Mouse (Mus musculus) right cerebral cortex, postnatal 25 days (tissue): ENCODE results near the gene Txnrd2.

Experiments used
- DNase-seq: peaks from one replicate; pipeline ENCODE4 v3.0.0; 2022

The Txnrd2 gene

DNA sequence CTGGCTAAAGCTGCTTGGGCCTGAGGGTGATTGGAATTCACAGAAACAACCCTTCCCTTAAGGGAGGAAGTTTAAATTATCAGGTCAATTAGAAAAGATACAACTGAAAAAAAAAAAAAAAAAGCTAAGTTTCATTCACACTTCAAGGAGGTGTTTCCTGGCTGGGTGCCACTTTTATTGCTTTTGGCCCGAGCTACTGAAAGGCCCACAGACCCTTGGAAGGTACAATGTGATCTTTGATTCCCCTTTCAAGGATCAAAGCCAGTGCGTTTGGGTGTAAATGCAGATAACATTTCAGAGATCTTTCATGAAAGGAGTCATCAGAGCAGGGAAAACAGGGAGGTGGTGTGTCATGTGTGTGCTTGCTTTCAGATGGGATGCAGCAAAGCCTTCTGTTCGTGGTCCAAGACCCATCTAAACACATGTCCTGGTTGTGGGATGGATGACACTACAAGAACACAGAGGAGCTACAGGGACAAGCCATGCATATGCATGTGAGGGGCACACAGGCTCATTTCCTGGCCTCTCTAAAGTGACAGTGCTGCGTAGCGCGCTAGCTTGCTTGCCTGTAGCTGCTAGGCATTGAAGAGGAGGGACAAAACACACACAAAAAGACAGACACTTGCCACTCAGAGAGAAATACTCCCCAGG is 71.8 kb downstream of the Txnrd2 start:
- no peak for DNase-seq

DNA sequence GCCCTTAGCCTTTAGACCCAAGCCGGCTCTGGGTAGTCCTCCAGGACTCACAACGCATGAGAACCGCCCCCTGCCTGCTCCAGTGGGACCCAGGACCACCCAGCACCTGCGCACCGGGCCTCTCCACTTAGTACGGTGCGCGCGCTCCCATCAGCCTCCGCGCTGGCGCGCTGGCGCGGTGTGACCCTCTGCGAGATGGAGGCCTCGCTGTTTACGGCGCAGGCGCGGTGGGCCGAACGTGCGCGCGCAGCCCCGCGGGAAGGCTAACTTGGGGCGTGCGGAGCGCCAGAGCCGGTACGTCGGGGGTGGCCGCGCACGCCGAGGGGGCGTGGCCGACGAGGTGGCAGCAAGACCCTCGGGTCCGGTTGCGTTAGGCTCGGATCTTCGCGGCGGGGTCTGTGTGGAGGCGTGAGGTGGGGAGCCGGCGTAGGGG is 72.4 kb downstream of the Txnrd2 start, which contains the start of the genes Gnb1l and Rtl10:
Gene Gnb1l (plus strand): TSS at position 156 of the 433 bp plus-strand sequence.
Gene Rtl10 (plus strand): TSS at position 344 of the 433 bp plus-strand sequence.
- DNase-seq = peak; percentile 95

DNA sequence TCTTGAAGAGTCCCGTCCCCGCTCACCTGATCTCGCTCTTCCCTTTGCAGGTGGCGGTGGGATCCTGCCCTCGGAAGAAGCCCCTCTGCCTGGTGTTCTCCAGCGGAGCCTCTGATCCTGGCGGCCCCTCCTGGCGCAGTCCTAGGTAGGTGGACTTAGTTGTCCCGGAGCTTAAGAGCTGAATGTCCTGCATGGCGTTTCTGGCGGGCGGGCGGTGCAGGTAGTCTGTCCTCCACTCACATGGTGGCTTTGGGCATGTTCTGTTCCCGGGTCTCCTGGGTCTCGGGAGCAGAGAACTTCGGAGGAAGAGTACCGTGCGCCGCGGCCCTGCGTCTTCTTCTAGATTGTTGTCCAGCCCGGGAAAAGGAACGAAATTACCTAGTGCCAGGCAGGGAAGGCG is 72.8 kb downstream of the Txnrd2 start:
- DNase-seq = no peak

DNA sequence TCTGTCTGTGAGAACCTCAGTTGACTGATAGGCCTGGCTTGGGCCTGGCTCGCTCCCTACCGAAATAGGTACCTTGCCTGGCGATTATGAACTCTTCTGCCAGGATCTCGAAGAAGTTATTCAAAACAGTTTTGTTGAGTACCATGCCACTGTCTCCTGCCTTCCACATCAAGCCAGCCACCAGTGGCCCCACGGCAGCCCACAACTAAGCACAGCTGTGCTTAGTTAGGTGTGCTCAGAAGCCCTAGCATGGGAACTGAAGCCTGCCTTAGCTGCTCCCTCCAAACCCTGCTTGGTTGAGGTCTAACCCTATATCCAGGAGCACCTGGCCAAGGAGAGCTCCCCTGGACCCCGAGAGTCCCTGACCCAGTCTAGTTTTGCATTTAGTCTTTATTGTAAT is 75.3 kb downstream of the Txnrd2 start:
- DNase-seq = no peak

DNA sequence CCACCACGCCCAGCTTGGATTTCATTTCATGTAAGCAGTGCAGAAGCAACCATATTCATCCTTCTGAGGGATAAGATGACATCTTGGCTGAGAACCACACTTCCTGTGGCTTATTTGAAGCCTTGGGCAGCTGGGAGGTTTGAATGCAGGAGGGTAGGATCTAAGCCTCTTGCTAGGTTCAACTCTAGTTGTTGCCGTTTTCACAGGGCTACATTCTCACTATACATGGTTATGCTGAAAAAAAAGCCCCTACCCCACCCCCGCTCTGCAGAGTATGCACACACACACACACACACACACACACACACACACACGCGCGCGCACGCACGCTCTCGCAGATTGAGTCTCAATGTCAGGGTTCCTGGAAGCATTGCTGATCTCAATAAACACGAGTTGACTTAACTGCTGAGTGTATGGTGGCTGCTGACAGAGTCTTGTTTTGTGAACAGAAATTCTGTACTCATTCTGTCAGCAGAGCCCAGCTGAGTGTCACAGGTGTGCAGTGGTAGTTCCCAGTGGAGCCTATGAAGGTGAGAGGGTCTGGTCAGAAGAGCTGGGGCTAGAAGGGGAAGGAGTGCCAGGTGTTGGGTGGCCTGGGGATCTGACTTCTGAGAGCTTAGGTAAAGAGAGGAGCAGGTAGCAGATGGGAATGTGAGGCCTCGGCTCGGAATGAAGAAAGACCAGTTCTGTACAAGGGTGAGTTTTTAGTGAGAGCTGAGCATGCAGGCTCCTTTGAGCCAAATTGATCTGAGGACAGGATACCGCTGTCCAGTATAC is 77.6 kb downstream of the Txnrd2 start:
- DNase-seq = no peak

DNA sequence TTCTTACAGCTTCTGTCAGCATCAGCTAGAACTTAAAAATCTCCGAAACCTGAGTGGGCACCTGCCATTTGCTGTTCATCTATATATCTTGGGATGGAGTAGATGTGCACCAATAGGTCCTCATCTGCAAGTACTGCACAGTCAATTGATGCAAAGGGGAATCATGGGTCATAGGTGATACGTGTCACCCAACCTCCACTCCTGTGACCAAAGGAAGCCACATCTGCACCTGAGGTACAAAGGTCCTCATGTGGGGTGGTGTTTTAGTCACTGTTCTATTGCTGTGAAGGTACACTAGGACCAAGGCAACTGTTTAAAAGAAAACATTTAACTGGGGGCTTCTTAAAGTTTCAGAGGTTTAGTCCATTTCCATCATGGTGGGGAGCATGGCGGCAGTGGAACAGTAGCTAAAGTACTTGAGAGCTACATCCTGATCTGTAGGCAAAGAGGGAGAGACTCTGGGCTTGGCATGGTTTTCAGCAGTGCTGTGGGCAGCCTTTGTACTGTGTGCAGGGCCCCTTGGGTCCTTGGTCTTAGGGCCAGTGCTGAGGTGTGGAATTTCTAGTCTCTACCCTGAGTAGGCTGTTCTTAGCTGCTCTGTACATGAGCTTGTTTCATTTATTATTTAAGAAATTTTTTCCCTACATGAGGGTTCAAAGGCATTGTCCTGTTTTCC is 80.5 kb downstream of the Txnrd2 start:
- DNase-seq = no peak

DNA sequence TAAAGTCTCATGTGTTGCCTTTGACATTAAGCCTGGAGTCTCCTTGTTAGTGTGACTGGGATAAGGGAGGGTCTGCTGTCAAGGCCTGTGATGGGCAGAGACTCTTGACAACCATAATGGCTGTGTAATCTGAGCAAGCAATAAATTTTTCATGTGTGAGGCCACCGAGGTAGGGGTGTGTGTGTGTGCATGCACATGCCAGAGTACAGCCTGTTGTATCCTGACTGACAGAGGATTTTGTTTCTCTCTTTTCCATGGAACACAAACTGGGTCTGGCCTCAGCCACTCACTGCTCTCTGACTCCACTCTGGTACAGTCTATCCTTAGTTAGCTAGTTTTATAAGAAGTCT is 81.0 kb downstream of the Txnrd2 start:
- no peak for DNase-seq

DNA sequence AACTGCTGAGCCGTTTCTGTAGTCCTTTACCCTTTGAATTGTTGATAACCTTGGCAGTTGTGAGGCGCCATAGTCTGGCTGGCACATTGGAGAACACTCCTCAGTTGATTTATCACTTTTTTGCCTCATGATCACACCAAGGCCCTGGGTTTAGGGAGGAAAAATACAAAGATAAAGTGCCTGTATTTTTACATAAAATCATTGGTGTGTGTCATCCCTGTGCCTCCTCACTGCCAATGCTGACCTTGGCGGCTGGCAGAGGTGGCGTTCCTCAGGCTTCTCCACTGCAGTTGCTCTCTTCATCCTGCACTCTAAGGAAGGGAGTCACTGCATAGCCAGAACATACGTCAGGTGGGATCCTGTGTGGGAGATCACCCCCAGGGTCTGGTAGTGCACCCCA is 85.6 kb downstream of the Txnrd2 start:
- no peak for DNase-seq

DNA sequence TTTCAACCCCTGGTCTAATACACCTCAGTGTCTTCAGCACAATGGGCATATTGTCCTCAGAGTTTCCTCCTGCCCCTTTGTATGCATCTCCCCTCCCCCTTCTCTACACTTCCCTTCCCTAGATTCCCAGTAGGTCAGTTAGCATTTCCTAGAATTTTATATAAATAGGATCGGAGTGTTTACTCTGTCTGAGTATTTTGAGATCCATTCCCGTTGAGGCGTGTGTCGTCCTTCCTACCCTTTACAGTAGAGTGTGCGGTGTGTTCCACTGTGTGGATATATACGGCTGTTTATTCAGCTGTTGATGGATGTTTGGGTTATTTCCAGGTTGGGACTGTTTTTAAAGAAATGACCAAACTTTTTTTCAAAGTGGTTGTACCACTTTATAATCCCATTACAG is 87.3 kb downstream of the Txnrd2 start:
- no peak for DNase-seq

DNA sequence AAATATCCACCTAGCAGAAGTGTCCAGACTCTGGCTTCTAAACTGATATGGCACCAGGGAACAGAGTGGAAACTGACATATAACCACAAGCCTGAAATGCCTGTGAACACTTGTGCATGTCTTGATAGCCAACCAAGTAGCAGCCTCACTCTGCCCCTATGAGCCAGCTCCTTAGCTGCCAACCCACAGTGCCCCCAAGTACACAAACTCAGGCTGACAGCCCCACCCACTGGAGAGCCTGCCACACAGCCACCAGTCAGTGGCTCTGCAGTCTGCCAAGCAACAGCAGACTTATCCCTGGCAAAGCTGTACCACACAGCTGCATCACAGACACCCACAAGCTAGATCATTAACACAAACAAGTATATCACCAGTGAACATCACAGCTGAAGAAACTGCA is 91.9 kb downstream of the Txnrd2 start:
- DNase-seq = peak; percentile 14

DNA sequence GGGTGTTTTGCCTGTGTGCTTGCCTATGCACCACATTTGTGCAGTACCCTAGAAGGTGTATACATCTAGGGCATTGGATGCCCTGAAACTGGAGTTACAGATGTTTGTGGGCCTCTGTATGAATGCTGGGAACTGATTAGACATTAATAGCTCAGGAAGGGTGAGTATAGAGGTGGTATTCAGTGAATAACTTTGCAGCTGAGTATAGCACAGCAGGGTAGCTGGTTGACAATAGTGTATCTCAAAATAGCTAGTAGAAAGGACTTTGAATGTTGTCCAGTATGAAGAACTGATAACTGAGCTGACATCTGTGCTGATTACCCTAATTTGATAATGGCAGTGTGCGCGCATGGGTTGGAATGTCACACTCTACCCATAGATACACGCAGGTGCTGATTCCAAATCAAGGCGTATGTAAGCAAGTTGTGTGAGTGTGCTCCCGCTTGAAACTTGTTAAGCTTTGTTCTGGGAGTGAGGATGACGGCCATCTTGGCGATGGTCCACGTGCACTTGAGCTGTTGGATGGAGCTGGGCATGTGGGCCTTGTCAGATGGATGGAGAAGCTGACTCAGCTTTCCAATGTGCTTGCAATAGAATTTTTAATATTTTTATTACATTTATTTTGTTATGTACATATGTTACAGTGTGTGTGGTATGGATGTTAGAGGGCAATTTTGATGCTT is 97.5 kb downstream of the Txnrd2 start:
- DNase-seq = no peak

DNA sequence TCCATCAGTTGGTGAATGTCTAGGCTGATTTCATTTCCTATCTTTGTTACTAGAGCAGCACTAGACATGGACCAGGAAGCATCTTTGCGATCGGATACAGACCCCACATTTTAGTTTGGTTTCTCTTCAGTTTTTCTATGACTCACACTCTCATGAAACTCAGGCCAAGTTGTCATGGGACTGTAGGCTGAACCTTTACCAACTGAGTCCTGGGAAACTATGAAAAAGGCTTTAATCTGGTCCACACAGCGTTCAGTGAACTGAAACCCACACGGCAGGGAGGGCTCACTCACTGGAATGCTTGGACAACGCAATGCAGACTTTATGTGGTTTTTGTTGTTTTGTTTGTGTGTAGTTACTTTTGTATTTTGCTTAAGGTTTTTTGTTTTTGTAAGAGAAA is 102.5 kb downstream of the Txnrd2 start:
- no peak for DNase-seq
